Mouse (Mus musculus): ENCODE results near the gene Rasl11b. TPM values are rescaled to one million over a fixed set of nuclear protein-coding genes. Genes with fewer than 3 reads are reported as not detected.

Gene Rasl11b
- polyA plus RNA-seq, 1 experiment from 2014 or later = 23.0 TPM

GRCm38 (mm10) chr5:74190161-74190491 lies 5.0 kb upstream of the Rasl11b start:
- H3K9ac ChIP-seq = no peak overlapping the region
- H3K4me1 ChIP-seq = peaks cover 26% of the 10 kb centered on the region
- ATAC-seq = no peak
- no peak overlapping the region for H3K27ac ChIP-seq
- peaks cover 5% of the 10 kb centered on the region for H3K27me3 ChIP-seq
- WGBS = 27% methylated on average over 9 of the region's 9 CpGs
- no peaks in the 10 kb centered on the region for H3K36me3 ChIP-seq (ENCODE audit: poor library complexity, severe bottlenecking)
- no peaks in the 10 kb centered on the region for H3K9me3 ChIP-seq (replicated peaks)
- no peak overlapping the region for H3K4me2 ChIP-seq
- no peak overlapping the region for H3K4me3 ChIP-seq

- Histone ChIP-seq H3K4me3 (no peak overlapping the region), H3K4me1 (peaks cover 30% of the 10 kb centered on the region), H3K27ac (no peak overlapping the region), H3K9ac (no peak overlapping the region), H3K36me3 (ENCODE audit: poor library complexity, severe bottlenecking) (no peaks in the 10 kb centered on the region), H3K9me3 (replicated peaks) (no peaks in the 10 kb centered on the region), H3K27me3 (peaks cover 5% of the 10 kb centered on the region), H3K4me2 (no peak overlapping the region)
- ATAC-seq = no peak
- WGBS = 74% methylated on average over 5 of the region's 5 CpGs
Observed at GRCm38 (mm10) chr5:74190911-74191310, 4.2 kb upstream of the Rasl11b start.

- Histone ChIP-seq H3K4me3 (no peak overlapping the region), H3K27me3 (peaks cover 5% of the 10 kb centered on the region), H3K36me3 (ENCODE audit: poor library complexity, severe bottlenecking) (peaks cover 1% of the 10 kb centered on the region; the same call in 1 of the 2 replicates), H3K27ac (no peak overlapping the region), H3K4me1 (peaks cover 51% of the 10 kb centered on the region), H3K9me3 (replicated peaks) (no peaks in the 10 kb centered on the region), H3K9ac (no peak overlapping the region), H3K4me2 (no peak overlapping the region)
- WGBS = 80% methylated on average over 2 of the region's 2 CpGs
- ATAC-seq = no peak
Observed at GRCm38 (mm10) chr5:74193008-74193407, 2.1 kb upstream of the Rasl11b start.

GRCm38 (mm10) chr5:74193626-74194025 lies 1.5 kb upstream of the Rasl11b start:
- no peak overlapping the region for H3K4me3 ChIP-seq
- WGBS = 40% methylated on average over 7 of the region's 7 CpGs
- no peak overlapping the region for H3K9ac ChIP-seq
- H3K4me1 ChIP-seq = peaks cover 57% of the 10 kb centered on the region
- no peaks in the 10 kb centered on the region for H3K9me3 ChIP-seq (replicated peaks)
- H3K36me3 ChIP-seq (ENCODE audit: poor library complexity, severe bottlenecking) = peaks cover 7% of the 10 kb centered on the region
- peaks cover 5% of the 10 kb centered on the region for H3K27me3 ChIP-seq
- no peak for ATAC-seq
- no peak overlapping the region for H3K27ac ChIP-seq
- H3K4me2 ChIP-seq = no peak overlapping the region

GRCm38 (mm10) chr5:74194027-74194840 lies 852 bp upstream of the Rasl11b start:
- H3K9me3 ChIP-seq (replicated peaks) = no peaks in the 10 kb centered on the region
- peaks cover 56% of the 10 kb centered on the region for H3K4me1 ChIP-seq
- peak overlapping the region; percentile 92 for H3K4me2 ChIP-seq
- H3K27me3 ChIP-seq = peaks cover 5% of the 10 kb centered on the region
- peak overlapping the region; percentile 87 for H3K9ac ChIP-seq
- no peak overlapping the region for H3K27ac ChIP-seq
- H3K36me3 ChIP-seq (ENCODE audit: poor library complexity, severe bottlenecking) = peaks cover 13% of the 10 kb centered on the region
- WGBS = 26% methylated on average over 16 of the region's 16 CpGs
- peak overlapping the region; percentile 79 for H3K4me3 ChIP-seq
- no peak for ATAC-seq

GRCm38 (mm10) chr5:74195614-74196306 lies 674 bp downstream of the Rasl11b start:
- peaks cover 5% of the 10 kb centered on the region for H3K27me3 ChIP-seq
- 1% methylated on average over 27 of the region's 27 CpGs for WGBS
- no peaks in the 10 kb centered on the region for H3K9me3 ChIP-seq (replicated peaks)
- peak overlapping the region; percentile 73; the same call in 1 of the 2 replicates for H3K27ac ChIP-seq
- ATAC-seq = peak; percentile 9
- H3K4me1 ChIP-seq = peaks cover 46% of the 10 kb centered on the region
- H3K36me3 ChIP-seq (ENCODE audit: poor library complexity, severe bottlenecking) = peaks cover 13% of the 10 kb centered on the region
- H3K4me2 ChIP-seq = peak overlapping the region; percentile 92
- H3K4me3 ChIP-seq = peak overlapping the region; percentile 79
- peak overlapping the region; percentile 87 for H3K9ac ChIP-seq

- 2% methylated on average over 4 of the region's 4 CpGs for WGBS
- Histone ChIP-seq H3K4me1 (peaks cover 46% of the 10 kb centered on the region), H3K9ac (no peak overlapping the region), H3K4me2 (peak overlapping the region; percentile 92), H3K4me3 (peak overlapping the region; percentile 79), H3K9me3 (replicated peaks) (no peaks in the 10 kb centered on the region), H3K27ac (peak overlapping the region; percentile 19; the same call in 1 of the 2 replicates), H3K36me3 (ENCODE audit: poor library complexity, severe bottlenecking) (peaks cover 13% of the 10 kb centered on the region), H3K27me3 (peaks cover 5% of the 10 kb centered on the region; the same call in 1 of the 2 replicates)
- no peak for ATAC-seq
Observed at GRCm38 (mm10) chr5:74196307-74196618, 1.2 kb downstream of the Rasl11b start.

- H3K4me1 ChIP-seq = peaks cover 46% of the 10 kb centered on the region
- H3K27ac ChIP-seq = peak overlapping the region; percentile 49; the same call in 1 of the 2 replicates
- no peak for ATAC-seq
- no peaks in the 10 kb centered on the region for H3K9me3 ChIP-seq (replicated peaks)
- 65% methylated on average over 22 of the region's 22 CpGs for WGBS
- peaks cover 4% of the 10 kb centered on the region; the same call in 1 of the 2 replicates for H3K27me3 ChIP-seq
- H3K9ac ChIP-seq = no peak overlapping the region; the same call in 1 of the 2 replicates
- no peak overlapping the region for H3K4me3 ChIP-seq
- peak overlapping the region; percentile 92 for H3K4me2 ChIP-seq
- peaks cover 13% of the 10 kb centered on the region for H3K36me3 ChIP-seq (ENCODE audit: poor library complexity, severe bottlenecking)
Observed at GRCm38 (mm10) chr5:74197541-74198330, 2.6 kb downstream of the Rasl11b start.

GRCm38 (mm10) chr5:74198446-74198845 lies 3.4 kb downstream of the Rasl11b start:
- 0 out of 2 replicates have a peak, but pooled peaks cover 5% of the 10 kb centered on the region for H3K9me3 ChIP-seq (replicated peaks)
- H3K4me2 ChIP-seq = no peak overlapping the region
- H3K4me3 ChIP-seq = no peak overlapping the region
- peaks cover 46% of the 10 kb centered on the region for H3K4me1 ChIP-seq
- H3K36me3 ChIP-seq (ENCODE audit: poor library complexity, severe bottlenecking) = peaks cover 13% of the 10 kb centered on the region
- H3K9ac ChIP-seq = no peak overlapping the region
- no peak for ATAC-seq
- H3K27me3 ChIP-seq = peaks cover 3% of the 10 kb centered on the region; the same call in 1 of the 2 replicates
- 81% methylated on average over 11 of the region's 11 CpGs for WGBS
- H3K27ac ChIP-seq = 0 out of 2 replicates have a peak overlapping the region, but pooled peaks have one; percentile 22

GRCm38 (mm10) chr5:74199793-74200192 lies 4.7 kb downstream of the Rasl11b start:
- Histone ChIP-seq H3K4me2 (no peak overlapping the region), H3K9ac (no peak overlapping the region), H3K36me3 (ENCODE audit: poor library complexity, severe bottlenecking) (peaks cover 13% of the 10 kb centered on the region), H3K27ac (no peak overlapping the region), H3K4me3 (no peak overlapping the region), H3K27me3 (no peaks in the 10 kb centered on the region), H3K4me1 (peaks cover 33% of the 10 kb centered on the region), H3K9me3 (replicated peaks) (0 out of 2 replicates have a peak, but pooled peaks cover 7% of the 10 kb centered on the region)
- ATAC-seq = no peak
- WGBS = 92% methylated on average over 13 of the region's 13 CpGs

GRCm38 (mm10) chr5:74200481-74200880 lies 5.4 kb downstream of the Rasl11b start:
- no peak overlapping the region for H3K4me2 ChIP-seq
- ATAC-seq = no peak
- H3K27me3 ChIP-seq = no peaks in the 10 kb centered on the region
- no peak overlapping the region for H3K27ac ChIP-seq
- H3K4me1 ChIP-seq = peaks cover 32% of the 10 kb centered on the region
- no peak overlapping the region for H3K4me3 ChIP-seq
- H3K9ac ChIP-seq = no peak overlapping the region
- H3K9me3 ChIP-seq (replicated peaks) = 0 out of 2 replicates have a peak, but pooled peaks cover 7% of the 10 kb centered on the region
- H3K36me3 ChIP-seq (ENCODE audit: poor library complexity, severe bottlenecking) = peaks cover 13% of the 10 kb centered on the region
- 94% methylated on average over 8 of the region's 8 CpGs for WGBS
